Mouse (Mus musculus) right cerebral cortex, adult 18-20 months (tissue): ENCODE measurements around the gene Klf12.
A peak's percentile ranks its signal among the peaks of the same experiment; 100 is the strongest.

Experiments
- DNase-seq: peaks from one replicate; pipeline ENCODE4 v3.0.0; 2022; ENCODE audit warnings: mixed read lengths

Gene Klf12

GRCm38 (mm10) chr14:100017219-100017618, 267.3 kb downstream of the Klf12 start:
- DNase-seq = no peak

DNA sequence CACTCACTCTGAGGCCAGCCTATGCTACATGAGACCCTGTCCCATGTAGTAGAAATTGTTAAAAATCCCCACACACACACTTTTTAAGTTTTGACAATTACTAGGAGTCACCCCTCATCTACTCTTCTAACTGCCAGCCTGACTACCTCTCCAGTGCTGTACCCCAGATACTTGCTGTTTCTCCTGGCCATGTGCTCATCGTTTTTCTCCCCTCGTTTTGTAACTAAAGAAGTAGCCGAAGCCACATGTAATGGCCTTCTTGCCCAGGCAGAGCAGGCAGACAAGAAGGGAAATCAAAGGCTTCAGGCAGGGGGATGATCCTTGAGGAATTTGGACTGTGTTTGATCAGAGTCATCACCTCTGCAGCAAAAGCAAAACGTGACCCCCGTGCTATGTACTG, 274.0 kb downstream of the Klf12 start:
- no peak for DNase-seq

DNA sequence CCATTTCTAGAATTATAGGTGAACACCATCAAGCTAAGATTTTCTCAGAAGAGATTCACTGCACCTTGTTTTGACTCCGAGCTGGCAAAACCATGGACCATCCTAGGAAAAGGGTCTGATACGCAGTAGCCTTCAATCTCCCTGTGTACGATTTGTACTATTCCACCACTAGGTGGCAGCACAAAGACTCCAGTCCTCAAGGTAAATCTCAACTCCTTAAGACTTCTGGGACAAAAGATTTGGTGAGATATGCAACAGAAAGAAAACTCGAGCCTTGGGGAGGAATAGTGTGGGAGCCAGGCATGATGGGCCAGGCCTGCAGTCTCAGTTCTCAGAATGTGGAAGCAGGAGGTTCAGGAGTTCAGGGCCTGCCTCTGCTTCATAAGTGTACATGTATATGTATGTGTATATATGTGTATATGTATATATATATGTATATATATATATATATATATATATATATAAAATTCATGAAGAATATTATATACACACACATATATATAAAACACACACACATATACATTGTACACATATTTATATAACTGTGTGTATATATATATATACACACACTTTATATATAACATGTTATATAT, 274.6 kb downstream of the Klf12 start:
- DNase-seq = peak; percentile 39

- DNase-seq = no peak
These were observed 301.0 kb downstream of the Klf12 start for GRCm38 (mm10) chr14:99983510-99983909.

DNA sequence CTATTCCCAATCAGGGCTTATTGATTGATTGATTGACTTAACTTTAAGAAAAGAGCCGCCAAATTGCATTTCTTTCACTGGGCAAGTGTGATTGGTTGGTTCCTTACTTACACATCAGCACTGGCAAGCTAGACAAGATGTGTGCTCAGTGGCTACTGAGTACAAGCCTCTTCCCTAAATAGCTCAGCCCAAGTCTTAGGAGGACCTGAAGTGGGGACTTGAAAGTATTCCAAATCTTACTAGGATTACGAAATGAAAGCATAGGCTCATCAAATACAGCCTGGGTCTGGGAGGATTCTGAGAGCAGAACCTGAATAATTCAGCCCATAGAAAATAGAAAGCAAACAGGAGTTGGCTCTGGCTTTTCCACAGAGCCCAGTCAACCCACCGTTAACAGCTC, 303.3 kb downstream of the Klf12 start:
- DNase-seq = no peak

DNA sequence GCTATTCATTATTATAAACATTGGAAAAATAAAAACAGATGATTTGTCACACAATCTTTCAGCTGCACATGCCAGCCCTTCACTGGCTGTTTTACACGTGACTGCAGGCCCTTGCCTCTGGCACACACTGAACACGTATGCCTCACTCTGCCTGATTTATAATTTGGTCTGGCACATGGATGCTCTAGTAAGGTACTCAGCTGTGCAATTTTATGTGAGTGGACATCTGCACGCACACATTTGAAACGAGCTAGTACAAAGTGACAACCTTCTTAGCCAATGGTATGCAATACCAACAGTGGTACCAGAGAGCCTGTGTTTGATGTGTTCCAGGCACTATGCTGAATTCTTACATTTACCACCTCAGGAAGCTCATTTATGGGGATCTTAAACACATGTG, 316.6 kb downstream of the Klf12 start:
- no peak for DNase-seq

DNA sequence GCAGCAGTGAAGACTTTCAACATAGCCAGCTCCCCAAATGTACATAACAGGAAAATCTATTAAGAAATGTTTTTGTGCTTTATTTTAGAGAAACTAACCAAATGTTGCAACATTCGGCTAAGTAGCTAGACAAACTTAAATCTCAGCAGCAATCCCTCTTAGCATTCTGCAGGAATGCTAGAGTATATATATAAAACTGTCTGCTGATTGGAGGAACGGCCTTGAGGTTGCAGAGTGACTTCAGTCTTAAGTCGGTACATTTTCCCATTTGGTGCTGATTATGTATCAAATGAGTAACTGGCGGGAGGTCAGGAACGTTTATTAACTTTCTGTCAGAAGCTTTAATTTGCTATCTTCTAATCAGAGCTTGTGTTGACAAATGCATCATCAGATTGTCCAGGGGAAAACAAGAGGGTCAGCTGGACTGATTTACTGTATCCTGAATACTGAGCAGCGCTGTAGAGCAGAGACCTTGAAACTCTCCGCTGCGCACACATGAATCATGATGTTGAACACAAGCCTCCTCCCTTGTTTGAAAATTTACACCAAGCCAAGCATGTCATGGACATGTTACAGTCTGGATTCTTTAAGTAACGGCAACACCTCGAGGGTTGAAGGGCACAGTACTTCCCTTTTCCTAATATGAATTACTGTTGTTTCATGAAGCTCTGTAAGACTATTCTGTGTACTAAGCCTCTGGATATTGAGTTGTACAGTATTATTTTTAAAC, 323.8 kb downstream of the Klf12 start:
- no peak for DNase-seq

DNA sequence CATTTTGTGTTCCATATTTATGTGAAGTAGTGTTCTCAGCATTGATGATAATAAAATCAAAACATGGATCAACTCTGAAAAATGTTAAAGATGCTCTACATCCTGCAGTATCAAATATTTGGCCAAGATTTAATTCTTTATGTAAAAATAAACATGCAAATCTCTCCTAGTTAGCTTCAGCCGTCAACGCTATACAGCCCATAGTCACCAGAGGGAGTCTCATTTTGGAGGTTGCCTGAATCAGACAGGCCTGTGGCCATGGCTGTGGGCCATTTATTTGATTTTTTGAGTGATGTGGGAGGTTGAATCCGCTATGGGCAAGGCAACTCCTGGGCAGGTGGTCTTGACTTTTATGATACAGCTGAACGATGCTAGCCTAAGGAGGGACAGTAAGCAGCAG, 329.3 kb downstream of the Klf12 start:
- no peak for DNase-seq

- peak; percentile 54 for DNase-seq
These were observed 340.0 kb downstream of the Klf12 start for GRCm38 (mm10) chr14:99944221-99945108.

GRCm38 (mm10) chr14:99943156-99943555, 341.3 kb downstream of the Klf12 start:
- no peak for DNase-seq

DNA sequence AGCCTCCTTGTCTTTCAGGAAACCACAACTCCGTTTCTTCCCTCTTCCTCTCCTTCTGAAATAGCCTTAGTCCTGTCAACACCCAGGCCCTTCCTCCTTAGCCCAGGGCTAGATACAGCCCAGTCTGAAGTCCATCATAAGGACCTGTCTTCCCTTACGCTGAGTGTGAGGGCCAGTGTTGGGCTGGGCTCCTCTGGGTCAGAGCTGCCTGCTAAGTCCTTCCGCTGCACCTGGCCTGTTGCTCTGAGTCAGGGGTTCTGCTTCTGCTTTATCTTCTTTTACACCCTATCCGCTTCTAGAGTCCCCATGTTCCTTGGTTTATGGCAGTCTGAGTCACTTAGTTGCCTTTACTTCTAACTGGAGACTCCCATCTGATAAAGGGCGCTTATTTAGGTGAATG, 351.0 kb downstream of the Klf12 start:
- no peak for DNase-seq

DNA sequence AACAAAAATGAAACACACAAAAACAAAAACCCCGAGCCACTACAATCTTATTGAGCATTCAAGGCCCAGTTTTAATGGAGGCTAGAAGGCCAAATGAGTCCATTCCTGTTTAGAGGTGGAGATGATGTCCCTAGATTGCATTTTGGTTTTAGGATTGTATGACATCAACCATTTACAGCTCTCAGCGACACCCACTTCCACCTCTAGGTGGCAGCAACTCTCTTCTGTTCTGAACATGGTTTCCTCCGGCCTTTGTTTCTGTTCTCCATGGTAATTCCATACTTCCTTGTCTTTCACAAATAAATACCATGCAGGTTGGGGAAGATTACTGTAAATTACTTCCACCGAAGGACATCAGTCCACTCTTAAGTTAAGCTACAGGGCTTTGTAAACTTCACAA, 352.6 kb downstream of the Klf12 start:
- peak; percentile 76 for DNase-seq

GRCm38 (mm10) chr14:99911912-99912311, 372.6 kb downstream of the Klf12 start:
- DNase-seq = no peak

DNA sequence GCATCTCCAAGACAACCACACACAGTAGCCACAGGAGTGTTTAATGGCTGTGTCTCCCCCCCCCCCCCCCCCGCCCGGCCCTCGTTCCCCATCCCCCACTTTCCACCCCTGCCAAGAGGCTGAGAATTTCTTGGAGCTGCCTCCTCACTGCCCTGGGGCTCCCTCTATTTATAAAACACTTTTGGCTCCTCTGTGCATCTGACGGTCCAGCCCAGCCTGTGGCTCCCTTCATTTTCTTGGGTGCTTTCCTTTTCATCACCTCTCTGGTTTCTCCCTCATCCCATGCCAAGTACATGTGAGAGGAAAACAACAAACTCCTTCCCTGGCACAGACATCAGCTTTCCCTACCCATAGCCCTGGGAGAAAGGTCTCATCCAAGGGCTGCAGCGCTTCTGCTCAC, 373.6 kb downstream of the Klf12 start:
- no peak for DNase-seq

DNA sequence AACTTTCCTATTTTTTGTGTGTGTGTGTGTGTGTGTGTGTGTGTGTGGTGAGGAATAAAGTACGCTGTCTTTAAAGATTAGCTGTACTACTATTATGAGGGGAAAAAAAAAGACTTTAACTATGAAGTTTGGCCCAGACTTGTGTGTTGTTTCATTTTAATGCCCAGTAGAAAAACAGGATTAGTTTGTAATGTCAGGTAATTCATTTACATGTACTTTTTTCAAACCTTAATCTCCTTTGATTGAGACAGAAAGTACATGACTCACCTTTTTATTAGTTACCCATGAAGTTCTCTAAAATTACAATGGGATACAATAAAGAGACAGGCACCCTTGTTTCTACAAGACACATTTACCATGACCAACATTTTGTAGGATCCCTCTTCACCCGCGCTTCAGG, 383.6 kb downstream of the Klf12 start:
- no peak for DNase-seq

DNA sequence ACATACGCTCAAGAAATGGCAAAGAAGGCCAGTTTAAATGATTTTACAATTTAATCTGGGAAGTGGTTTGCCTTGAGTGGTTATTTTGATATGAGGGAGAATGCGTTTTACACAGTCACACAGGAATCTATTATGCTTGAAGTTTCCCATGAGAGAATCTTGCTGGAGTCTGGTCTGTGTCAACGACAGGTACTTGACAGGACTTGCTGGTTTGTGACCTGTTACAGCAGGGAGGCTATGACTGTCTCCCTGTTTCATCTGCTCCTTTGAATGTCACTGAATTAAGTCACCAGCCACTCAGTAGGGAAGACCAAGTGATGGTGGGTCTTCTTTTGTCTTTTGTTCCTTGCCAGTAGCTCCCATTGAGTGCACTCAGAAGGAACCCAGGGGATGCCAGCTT, 385.6 kb downstream of the Klf12 start:
- DNase-seq = no peak

DNA sequence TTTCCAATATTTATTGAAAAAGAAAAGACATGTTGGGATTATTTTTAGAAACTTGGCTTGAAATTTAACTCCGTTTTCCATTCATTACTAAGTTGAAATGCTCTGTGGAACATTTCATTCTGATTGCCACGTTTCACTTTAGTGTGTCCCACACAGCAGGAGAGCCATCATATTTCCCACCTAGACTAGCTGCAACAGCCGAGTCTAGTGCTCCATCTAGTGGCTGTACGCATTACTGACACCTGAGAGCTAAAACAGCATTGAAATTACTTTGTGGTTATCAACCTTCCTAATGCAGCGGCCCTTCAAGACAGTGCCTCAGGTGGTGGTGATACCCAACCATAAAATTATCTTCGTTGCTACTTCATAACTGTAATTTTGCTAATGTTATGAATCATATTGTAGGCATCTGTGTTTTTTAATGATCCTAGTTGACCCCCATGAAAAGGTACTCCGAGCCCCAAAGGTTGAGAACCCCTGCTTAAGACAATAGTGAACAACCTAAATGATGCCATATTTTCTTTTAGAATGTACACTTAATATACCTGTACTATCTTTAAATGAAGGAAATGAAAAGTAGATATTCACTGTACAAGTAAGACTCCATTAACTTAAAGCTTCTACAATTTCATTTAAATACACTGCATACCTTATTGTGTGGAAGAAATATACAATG, 389.6 kb downstream of the Klf12 start:
- peak; percentile 73 for DNase-seq

- DNase-seq = peak; percentile 63
These were observed 390.4 kb downstream of the Klf12 start for GRCm38 (mm10) chr14:99894062-99894461.

GRCm38 (mm10) chr14:99886503-99886902, 398.0 kb downstream of the Klf12 start:
- no peak for DNase-seq

- DNase-seq = no peak
These were observed 398.9 kb downstream of the Klf12 start for GRCm38 (mm10) chr14:99885562-99885961.

DNA sequence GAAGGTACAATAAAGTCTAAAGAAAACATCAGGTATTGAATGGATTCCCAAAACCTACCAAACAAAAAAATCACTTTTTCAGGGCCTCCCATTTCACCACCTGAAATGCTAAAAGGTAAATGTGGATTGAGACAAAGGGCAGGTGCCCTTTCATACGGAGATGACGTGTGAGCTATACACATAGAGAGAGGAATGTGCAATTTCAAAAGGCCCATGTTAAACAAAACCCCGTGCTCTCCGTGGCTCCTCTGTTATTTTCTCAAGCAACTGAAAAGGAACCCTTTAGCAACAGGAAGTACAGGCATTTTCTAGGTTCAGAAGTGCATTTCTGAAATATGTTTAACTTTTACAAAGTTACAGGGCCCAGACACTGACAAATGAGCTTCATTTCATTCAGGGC, 399.4 kb downstream of the Klf12 start:
- DNase-seq = no peak

DNA sequence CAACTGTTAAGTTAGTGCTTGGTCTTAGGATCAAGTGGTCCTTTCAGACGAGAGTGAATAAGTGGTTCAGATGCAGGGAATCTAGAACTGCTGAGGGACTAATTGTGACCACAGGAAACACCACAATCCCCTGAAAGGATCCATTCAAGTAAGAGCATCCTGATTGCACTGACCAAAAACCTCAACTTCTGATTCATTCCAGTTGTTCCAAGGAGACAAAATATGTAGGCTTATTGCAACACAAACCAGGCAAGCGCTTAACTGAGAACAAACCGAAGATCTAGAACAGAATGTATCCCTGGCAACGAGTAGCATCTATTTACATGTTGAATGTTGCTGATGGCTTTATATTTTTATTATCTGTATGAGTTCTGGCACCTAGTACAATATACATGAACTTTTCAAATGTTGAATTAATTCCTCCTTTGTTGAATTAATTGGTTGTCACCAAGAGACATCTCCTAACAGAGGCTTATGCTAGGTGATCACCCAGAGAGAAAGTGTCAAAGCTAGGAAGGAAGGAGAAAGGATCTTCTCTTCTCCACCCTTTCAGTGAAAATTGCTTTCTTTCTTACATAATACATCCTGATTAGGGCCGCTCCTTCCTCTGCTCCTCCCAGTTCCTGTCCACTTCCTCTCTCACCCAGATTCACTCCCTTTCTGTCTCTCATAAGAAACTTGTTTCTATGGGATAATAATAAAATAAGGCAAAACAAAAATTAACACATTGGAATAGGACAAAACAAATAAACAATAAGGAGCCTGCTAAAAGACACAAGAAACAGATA, 407.5 kb downstream of the Klf12 start:
- DNase-seq = no peak
